13 mouse cellular contexts compared by ENCODE assay signal in genomic region chrX:75818647-75819271, GRCm38 (mm10). TPM values are rescaled to one million over a fixed set of nuclear protein-coding genes. Genes with fewer than 3 reads are reported as not detected.
DNase-seq lines count a peak whose midpoint lies in the region; ATAC-seq and TF ChIP-seq lines count a peak whose summit lies in the region.
"Had no signal": no experiment of that assay in that cellular context is flagged by ENCODE, and none has a peak within 500 bp of the region (broad histone marks: within the 10 kb centered on the region; RNA-seq: fewer than 3 reads in every experiment).

No protein-coding gene starts in this region.

- H3K4me1 ChIP-seq in lung, embryonic 14.5 days (ENCODE audit: insufficient read depth): no peaks in the 10 kb centered on the region
- no peaks in the 10 kb centered on the region for H3K4me1 ChIP-seq in embryonic facial prominence, embryonic 13.5 days
- H3K4me1 ChIP-seq in forebrain, postnatal 0 days (ENCODE audit: insufficient read depth): no peaks in the 10 kb centered on the region
- H3K4me1 ChIP-seq: forebrain, embryonic 15.5 days had no signal

- ATAC-seq in lung, embryonic 14.5 days (ENCODE audit: insufficient read depth): no peak
- ATAC-seq in embryonic facial prominence, embryonic 13.5 days (ENCODE audit: insufficient number of reproducible peaks, insufficient read depth, low FRiP score, low TSS enrichment, low read depth): no peak
- ATAC-seq in forebrain, postnatal 0 days: no peak
- ATAC-seq: forebrain, embryonic 15.5 days; intestine, postnatal 0 days; liver, postnatal 0 days had no signal

- no peak overlapping the region for H3K9ac ChIP-seq in lung, embryonic 14.5 days
- no peak overlapping the region for H3K9ac ChIP-seq in embryonic facial prominence, embryonic 13.5 days
- H3K9ac ChIP-seq in forebrain, postnatal 0 days: no peak overlapping the region
- H3K9ac ChIP-seq: forebrain, embryonic 15.5 days; liver, postnatal 0 days had no signal

- peak; percentile 56 for DNase-seq in heart, adult 8-10 months (ENCODE audit: low spot score)
- no peak for DNase-seq in heart, postnatal 36 days
- DNase-seq in lung, embryonic 14.5 days: peak; percentile 49
- no peak for DNase-seq in lung, postnatal 4 days
- peak; percentile 20 for DNase-seq in skeletal muscle tissue, adult 2 months (ENCODE audit: low read depth, low spot score)
- no peak for DNase-seq in cerebellum, postnatal 14 days
- DNase-seq in forebrain, postnatal 0 days: no peak
- DNase-seq: liver, postnatal 0 days; thymus, postnatal 25 days had no signal

- H3K27me3 ChIP-seq in lung, embryonic 14.5 days (ENCODE audit: insufficient read depth, low read length): no peaks in the 10 kb centered on the region
- H3K27me3 ChIP-seq in embryonic facial prominence, embryonic 13.5 days: no peaks in the 10 kb centered on the region; the same call in 1 of the 2 replicates
- no peaks in the 10 kb centered on the region for H3K27me3 ChIP-seq in forebrain, postnatal 0 days (ENCODE audit: insufficient read depth, low read length)
- H3K27me3 ChIP-seq: CH12.LX; forebrain, embryonic 15.5 days had no signal

- intact Hi-C loops in heart, postnatal 36 days (cut with DNase I): loop anchor here (10.0 kb wide), 2 partner anchors 176 to 306 kb away; no protein-coding TSS in a partner anchor

- 36% methylated on average over 1 of the region's 1 CpGs for WGBS in lung, embryonic 14.5 days
- 29% methylated on average over 1 of the region's 1 CpGs for WGBS in embryonic facial prominence, embryonic 13.5 days
- 56% methylated on average over 1 of the region's 1 CpGs for WGBS in forebrain, postnatal 0 days

- H3K27ac ChIP-seq in lung, embryonic 14.5 days (ENCODE audit: low read depth): no peak overlapping the region
- H3K27ac ChIP-seq in embryonic facial prominence, embryonic 13.5 days: peak overlapping the region; percentile 51; the same call in 1 of the 2 replicates
- no peak overlapping the region for H3K27ac ChIP-seq in forebrain, postnatal 0 days (ENCODE audit: low read depth, low read length)
- H3K27ac ChIP-seq: forebrain, embryonic 15.5 days had no signal

- H3K36me3 ChIP-seq in lung, embryonic 14.5 days (ENCODE audit: insufficient read depth): no peaks in the 10 kb centered on the region
- no peaks in the 10 kb centered on the region for H3K36me3 ChIP-seq in embryonic facial prominence, embryonic 13.5 days
- H3K36me3 ChIP-seq in forebrain, postnatal 0 days (ENCODE audit: insufficient read depth): no peaks in the 10 kb centered on the region
- H3K36me3 ChIP-seq: forebrain, embryonic 15.5 days had no signal

- H3K4me3 ChIP-seq in lung, embryonic 14.5 days (ENCODE audit: low read depth, low read length): no peak overlapping the region
- H3K4me3 ChIP-seq in embryonic facial prominence, embryonic 13.5 days: no peak overlapping the region
- no peak overlapping the region for H3K4me3 ChIP-seq in forebrain, postnatal 0 days (ENCODE audit: low read depth, low read length)
- H3K4me3 ChIP-seq: forebrain, embryonic 15.5 days had no signal

- H3K4me2 ChIP-seq in lung, embryonic 14.5 days: no peak overlapping the region
- H3K4me2 ChIP-seq in embryonic facial prominence, embryonic 13.5 days: no peak overlapping the region
- no peak overlapping the region for H3K4me2 ChIP-seq in forebrain, postnatal 0 days (ENCODE audit: low read depth)
- H3K4me2 ChIP-seq: forebrain, embryonic 15.5 days had no signal

- H3K9me3 ChIP-seq in lung, embryonic 14.5 days (ENCODE audit: low read depth, low read length): no peaks in the 10 kb centered on the region
- H3K9me3 ChIP-seq in embryonic facial prominence, embryonic 13.5 days: no peaks in the 10 kb centered on the region
- no peaks in the 10 kb centered on the region for H3K9me3 ChIP-seq in forebrain, postnatal 0 days (ENCODE audit: low read length)
- H3K9me3 ChIP-seq: forebrain, embryonic 15.5 days had no signal

- no peak for TF ChIP-seq CTCF in lung, embryonic 14.5 days (IDR thresholded peaks at IDR 0.05; ENCODE audit: low read depth)
- TF ChIP-seq CTCF in forebrain, postnatal 0 days (IDR thresholded peaks at IDR 0.05; ENCODE audit: low read depth): no peak

RNA-seq across cellular contexts. Expression of gene Pls3, which starts 56.2 kb away (rescaled TPM):
- total RNA-seq in heart, adult 8-10 months (2022): 10 to 100 TPM; 25.7 to 40.6 (median 38.3) TPM
- 10 to 100 TPM; 43.2 to 46.6 TPM for total RNA-seq in heart, postnatal 36 days (2021)
- 155 and 165 TPM in 2 replicates for polyA plus RNA-seq in lung, embryonic 14.5 days (2014; fragmentation: Nextera tagmentation; extraction: Ambion mirVana)
- polyA plus RNA-seq in embryonic facial prominence, embryonic 13.5 days (2015; fragmentation: Nextera tagmentation; extraction: Ambion mirVana): 101 and 107 TPM in 2 replicates
- 25.9 and 26.6 TPM in 2 replicates for total RNA-seq in forebrain, postnatal 0 days (2014; rRNA removed)
- polyA plus RNA-seq in forebrain, postnatal 0 days (2015; fragmentation: Nextera tagmentation; extraction: Ambion mirVana): 43.1 and 45.9 TPM in 2 replicates
- total RNA-seq: CH12.LX had no signal

Comparison
In these comparisons a context has a peak if more than half of its experiments do, and no peak if none do; other contexts are left out.
1. DNase-seq: peak in heart, adult 8-10 months (single experiment), lung, embryonic 14.5 days (single experiment) and skeletal muscle tissue, adult 2 months (single experiment); none in heart, postnatal 36 days (0 of 2), lung, postnatal 4 days (0 of 2), cerebellum, postnatal 14 days (0 of 2) and forebrain, postnatal 0 days (single experiment).